Mouse (Mus musculus): ENCODE measurements around the gene Uqcrq.

Gene Uqcrq

GRCm38 (mm10) chr11:53413871-53414270, 16.8 kb downstream of the Uqcrq start:
- no peak for DNase-seq (ENCODE audit: low spot score in 2 of 2)

GRCm38 (mm10) chr11:53411738-53412137, 18.9 kb downstream of the Uqcrq start:
- no peak for DNase-seq (ENCODE audit: low spot score in 2 of 2)

GRCm38 (mm10) chr11:53403638-53404037, 27.0 kb downstream of the Uqcrq start:
- DNase-seq (ENCODE audit: low spot score in 2 of 2) = no peak

GRCm38 (mm10) chr11:53393856-53394255, 36.8 kb downstream of the Uqcrq start:
- DNase-seq (ENCODE audit: low spot score in 2 of 2) = no peak

GRCm38 (mm10) chr11:53383758-53384428, 46.7 kb downstream of the Uqcrq start:
- no peak for DNase-seq (ENCODE audit: low spot score in 2 of 2)

GRCm38 (mm10) chr11:53378918-53379317, 51.7 kb downstream of the Uqcrq start:
- no peak for DNase-seq (ENCODE audit: low spot score in 2 of 2)
